Mouse (Mus musculus) brain, embryonic 14.5 days (tissue): Measurements from ENCODE around the gene Bsn.

Experiments
- CTCF ChIP-seq: fragments of 200-500 bp; IDR thresholded peaks from 2 replicates; pipeline ENCODE4 v1.5.1; 2012; ENCODE audit warnings: inconsistent platforms, mild to moderate bottlenecking, moderate library complexity, borderline replicate concordance; ENCODE audit not compliant: insufficient read depth, insufficient read length; ENCODE audit errors: extremely low read depth
- POLR2A ChIP-seq: fragments of 200-500 bp; IDR thresholded peaks from 2 replicates; pipeline ENCODE4 v1.6.1; 2012; ENCODE audit warnings: mild to moderate bottlenecking, inconsistent platforms, borderline replicate concordance; ENCODE audit not compliant: poor library complexity, insufficient read depth, insufficient read length, severe bottlenecking; ENCODE audit errors: extremely low read depth

- no peak for TF ChIP-seq CTCF
- no peak for TF ChIP-seq POLR2A
Observed at GRCm38 (mm10) chr9:108198621-108199020, 8.4 kb upstream of the Bsn start.
